Mouse (Mus musculus): ENCODE measurements around the gene Thrb. TPM values are rescaled to one million over a fixed set of nuclear protein-coding genes. Genes with fewer than 3 reads are reported as not detected.
"Not testable (repeated sequence)": the region's sequence is repeated elsewhere in the genome, so short reads cannot be mapped to it uniquely, and the experiment has no call there.

Gene Thrb
- polyA plus RNA-seq, 1 experiment from 2014 or later = 3.0 TPM

DNA sequence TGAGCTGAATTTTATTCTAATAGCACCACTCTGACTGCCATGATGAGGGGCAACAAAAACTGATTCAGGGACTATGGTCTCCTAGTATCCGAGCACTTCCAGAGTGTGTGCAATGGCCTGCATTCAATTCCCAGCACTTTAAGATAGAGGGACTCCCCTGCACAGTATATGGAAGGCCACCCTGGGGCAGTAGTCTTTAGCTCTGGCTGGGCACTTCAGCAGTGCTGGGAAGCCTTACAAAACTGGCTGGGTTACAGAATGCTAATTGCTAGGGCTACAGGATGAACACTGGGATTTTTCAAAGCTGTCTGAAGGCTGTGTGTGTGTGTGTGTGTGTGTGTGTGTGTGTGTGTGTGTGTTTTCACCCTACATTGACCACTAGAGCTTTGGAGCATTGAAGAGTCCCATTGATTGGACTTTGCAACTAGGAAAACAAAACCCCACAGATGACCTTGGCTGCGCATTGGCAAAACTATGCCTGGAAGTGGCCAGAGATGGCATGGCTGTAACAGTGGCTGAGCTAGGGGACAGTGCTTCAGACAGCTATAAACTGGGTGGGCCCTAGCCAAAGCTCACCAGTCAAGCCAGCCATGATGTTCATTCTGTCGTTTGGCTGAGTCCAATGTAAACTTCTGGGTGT is 257.2 kb downstream of the Thrb start:
- Histone ChIP-seq H3K27me3 (replicated peaks; ENCODE audit: control insufficient read depth, insufficient read depth, low read length) (no peaks in the 10 kb centered on the region), H3K4me2 (ENCODE audit: low read length) (no peak overlapping the region), H3K36me3 (ENCODE audit: control insufficient read depth, insufficient read depth, low read length) (no peaks in the 10 kb centered on the region), H3K9me3 (ENCODE audit: control insufficient read depth, low read length) (no peaks in the 10 kb centered on the region), H3K4me3 (ENCODE audit: low read length) (no peak overlapping the region), H3K27ac (ENCODE audit: low read depth, low read length) (no peak overlapping the region), H3K4me1 (ENCODE audit: control insufficient read depth, insufficient read depth, low read depth, low read length) (no peaks in the 10 kb centered on the region), H3K9ac (ENCODE audit: low read depth, low read length) (no peak overlapping the region)
- 84% methylated on average over 3 of the region's 3 CpGs for WGBS
- ATAC-seq = peak; percentile 66

DNA sequence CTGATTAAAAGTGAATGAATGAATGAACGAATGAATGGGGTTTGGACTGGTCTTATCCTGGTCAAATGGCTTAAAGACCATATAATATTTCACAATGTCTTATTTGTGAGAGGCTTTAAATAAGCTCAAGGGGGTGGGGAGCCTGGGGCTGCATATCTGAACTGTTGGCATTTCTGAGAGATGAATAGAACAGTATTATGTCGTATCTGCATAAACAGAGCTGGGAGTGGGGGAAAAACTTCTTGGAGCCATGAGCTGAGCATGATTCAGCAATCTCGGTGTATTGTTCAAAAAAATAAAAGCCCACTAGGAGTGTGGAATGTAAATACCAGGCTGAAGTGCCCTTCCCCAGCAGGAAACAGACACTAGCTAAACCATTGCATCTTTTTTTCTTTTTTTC is 257.8 kb downstream of the Thrb start:
- Histone ChIP-seq H3K27ac (ENCODE audit: low read depth, low read length) (no peak overlapping the region), H3K27me3 (replicated peaks; ENCODE audit: control insufficient read depth, insufficient read depth, low read length) (no peaks in the 10 kb centered on the region), H3K4me1 (ENCODE audit: control insufficient read depth, insufficient read depth, low read depth, low read length) (no peaks in the 10 kb centered on the region), H3K4me3 (ENCODE audit: low read length) (no peak overlapping the region), H3K9ac (ENCODE audit: low read depth, low read length) (no peak overlapping the region), H3K36me3 (ENCODE audit: control insufficient read depth, insufficient read depth, low read length) (no peaks in the 10 kb centered on the region), H3K4me2 (ENCODE audit: low read length) (no peak overlapping the region), H3K9me3 (ENCODE audit: control insufficient read depth, low read length) (no peaks in the 10 kb centered on the region)
- WGBS = 33% methylated on average over 3 of the region's 3 CpGs
- ATAC-seq = 0 out of 2 replicates have a peak, but pooled peaks have one; percentile 43

- Histone ChIP-seq H3K9ac (ENCODE audit: low read depth, low read length) (no peak overlapping the region), H3K27me3 (replicated peaks; ENCODE audit: control insufficient read depth, insufficient read depth, low read length) (no peaks in the 10 kb centered on the region), H3K9me3 (ENCODE audit: control insufficient read depth, low read length) (no peaks in the 10 kb centered on the region), H3K4me1 (ENCODE audit: control insufficient read depth, insufficient read depth, low read depth, low read length) (no peaks in the 10 kb centered on the region), H3K27ac (ENCODE audit: low read depth, low read length) (no peak overlapping the region), H3K4me3 (ENCODE audit: low read length) (no peak overlapping the region), H3K4me2 (ENCODE audit: low read length) (no peak overlapping the region), H3K36me3 (ENCODE audit: control insufficient read depth, insufficient read depth, low read length) (no peaks in the 10 kb centered on the region)
- 74% methylated on average over 8 of the region's 8 CpGs for WGBS
- ATAC-seq = no peak
Observed at GRCm38 (mm10) chr14:17922807-17923704, 263.0 kb downstream of the Thrb start.

DNA sequence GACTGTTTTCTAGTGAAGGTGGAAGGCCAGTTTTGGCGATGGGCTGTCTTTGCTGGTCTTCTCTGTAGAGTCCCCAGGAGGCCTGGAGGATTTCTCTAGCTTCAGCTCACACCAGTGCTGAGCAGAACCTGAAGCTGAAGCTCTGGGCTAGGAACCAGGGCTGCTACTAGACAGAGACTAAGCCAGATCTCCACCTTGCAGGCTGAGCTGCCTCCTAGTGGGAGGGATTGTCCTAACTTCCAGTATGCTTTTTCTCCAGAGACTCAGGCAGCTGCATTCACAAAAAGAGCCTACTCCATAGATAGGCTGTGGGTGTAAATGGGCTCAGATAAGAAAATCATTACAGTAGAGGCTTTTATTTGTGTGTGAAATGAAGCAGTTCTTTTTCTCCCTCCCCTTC is 267.4 kb downstream of the Thrb start:
- H3K9me3 ChIP-seq (ENCODE audit: control insufficient read depth, low read length) = no peaks in the 10 kb centered on the region
- ATAC-seq = peak; percentile 75
- H3K9ac ChIP-seq (ENCODE audit: low read depth, low read length) = no peak overlapping the region
- no peak overlapping the region for H3K4me3 ChIP-seq (ENCODE audit: low read length)
- no peaks in the 10 kb centered on the region for H3K27me3 ChIP-seq (replicated peaks; ENCODE audit: control insufficient read depth, insufficient read depth, low read length)
- H3K4me2 ChIP-seq (ENCODE audit: low read length) = no peak overlapping the region
- H3K36me3 ChIP-seq (ENCODE audit: control insufficient read depth, insufficient read depth, low read length) = no peaks in the 10 kb centered on the region
- 21% methylated on average over 1 of the region's 1 CpGs for WGBS
- no peaks in the 10 kb centered on the region for H3K4me1 ChIP-seq (ENCODE audit: control insufficient read depth, insufficient read depth, low read depth, low read length)
- H3K27ac ChIP-seq (ENCODE audit: low read depth, low read length) = no peak overlapping the region

DNA sequence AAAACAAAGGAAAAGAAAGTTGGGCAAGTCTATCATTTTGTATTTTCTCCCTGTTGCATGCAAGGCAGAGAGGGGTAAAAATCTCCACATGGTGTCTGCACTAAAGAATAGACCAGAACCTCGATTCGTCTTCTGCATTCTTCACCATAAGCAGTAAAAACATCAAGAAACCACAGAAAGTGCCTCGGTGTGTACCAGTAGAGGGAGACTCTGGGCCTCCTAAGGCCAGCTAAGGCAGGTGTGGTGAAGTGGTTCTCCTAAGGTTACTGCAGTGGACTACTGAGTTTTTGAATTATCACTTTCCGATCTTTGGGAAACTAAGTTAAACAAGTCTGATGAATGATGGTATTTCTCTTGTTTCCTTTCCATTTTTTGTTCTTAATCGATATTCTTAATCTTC is 269.5 kb downstream of the Thrb start:
- Histone ChIP-seq H3K4me1 (ENCODE audit: control insufficient read depth, insufficient read depth, low read depth, low read length) (no peaks in the 10 kb centered on the region), H3K27me3 (replicated peaks; ENCODE audit: control insufficient read depth, insufficient read depth, low read length) (no peaks in the 10 kb centered on the region), H3K36me3 (ENCODE audit: control insufficient read depth, insufficient read depth, low read length) (no peaks in the 10 kb centered on the region), H3K4me2 (ENCODE audit: low read length) (no peak overlapping the region), H3K9me3 (ENCODE audit: control insufficient read depth, low read length) (no peaks in the 10 kb centered on the region), H3K4me3 (ENCODE audit: low read length) (no peak overlapping the region), H3K9ac (ENCODE audit: low read depth, low read length) (no peak overlapping the region), H3K27ac (ENCODE audit: low read depth, low read length) (no peak overlapping the region)
- ATAC-seq = no peak
- WGBS = 77% methylated on average over 5 of the region's 5 CpGs

DNA sequence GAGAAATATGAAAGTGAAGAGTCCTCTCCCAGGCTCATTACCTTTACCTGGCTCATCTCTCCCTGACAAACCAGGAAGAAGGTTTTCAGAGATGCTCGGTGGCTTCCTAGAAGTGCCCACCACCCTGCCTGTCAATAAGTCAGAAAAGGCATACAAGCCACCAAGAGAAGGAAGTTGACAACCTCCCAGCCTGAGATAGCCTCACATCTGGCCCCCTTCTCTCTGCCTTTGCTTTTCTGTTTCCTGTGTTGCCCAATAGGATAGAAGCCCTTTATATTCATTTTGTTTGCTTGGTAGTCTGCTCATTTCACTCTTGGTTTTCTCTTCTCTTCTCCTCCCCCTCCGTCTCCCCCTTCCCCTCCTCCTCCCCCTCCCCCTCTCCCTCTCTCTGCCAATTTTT is 273.4 kb downstream of the Thrb start:
- Histone ChIP-seq H3K4me3 (ENCODE audit: low read length) (no peak overlapping the region), H3K27me3 (replicated peaks; ENCODE audit: control insufficient read depth, insufficient read depth, low read length) (no peaks in the 10 kb centered on the region), H3K4me2 (ENCODE audit: low read length) (no peak overlapping the region), H3K9me3 (ENCODE audit: control insufficient read depth, low read length) (no peaks in the 10 kb centered on the region), H3K27ac (ENCODE audit: low read depth, low read length) (no peak overlapping the region), H3K9ac (ENCODE audit: low read depth, low read length) (no peak overlapping the region), H3K36me3 (ENCODE audit: control insufficient read depth, insufficient read depth, low read length) (no peaks in the 10 kb centered on the region), H3K4me1 (ENCODE audit: control insufficient read depth, insufficient read depth, low read depth, low read length) (no peaks in the 10 kb centered on the region)
- no peak for ATAC-seq
- 89% methylated on average over 2 of the region's 2 CpGs for WGBS

GRCm38 (mm10) chr14:17934779-17935178 is 274.7 kb downstream of the Thrb start:
- WGBS = 88% methylated on average over 4 of the region's 4 CpGs
- H3K9me3 ChIP-seq (ENCODE audit: control insufficient read depth, low read length); H3K4me1 ChIP-seq (ENCODE audit: control insufficient read depth, insufficient read depth, low read depth, low read length); H3K36me3 ChIP-seq (ENCODE audit: control insufficient read depth, insufficient read depth, low read length); H3K4me3 ChIP-seq (ENCODE audit: low read length); H3K4me2 ChIP-seq (ENCODE audit: low read length); H3K27ac ChIP-seq (ENCODE audit: low read depth, low read length); H3K27me3 ChIP-seq (replicated peaks; ENCODE audit: control insufficient read depth, insufficient read depth, low read length); H3K9ac ChIP-seq (ENCODE audit: low read depth, low read length); ATAC-seq: not testable (repeated sequence)

- Histone ChIP-seq H3K9ac (ENCODE audit: low read depth, low read length) (no peak overlapping the region), H3K27me3 (replicated peaks; ENCODE audit: control insufficient read depth, insufficient read depth, low read length) (no peaks in the 10 kb centered on the region), H3K27ac (ENCODE audit: low read depth, low read length) (no peak overlapping the region), H3K4me3 (ENCODE audit: low read length) (no peak overlapping the region), H3K9me3 (ENCODE audit: control insufficient read depth, low read length) (no peaks in the 10 kb centered on the region), H3K4me1 (ENCODE audit: control insufficient read depth, insufficient read depth, low read depth, low read length) (no peaks in the 10 kb centered on the region), H3K4me2 (ENCODE audit: low read length) (no peak overlapping the region), H3K36me3 (ENCODE audit: control insufficient read depth, insufficient read depth, low read length) (no peaks in the 10 kb centered on the region)
- WGBS = 80% methylated on average over 2 of the region's 2 CpGs
- no peak for ATAC-seq
Observed at GRCm38 (mm10) chr14:17954038-17954437, 294.0 kb downstream of the Thrb start.

- Histone ChIP-seq H3K36me3 (ENCODE audit: control insufficient read depth, insufficient read depth, low read length) (no peaks in the 10 kb centered on the region), H3K9me3 (ENCODE audit: control insufficient read depth, low read length) (no peaks in the 10 kb centered on the region), H3K27me3 (replicated peaks; ENCODE audit: control insufficient read depth, insufficient read depth, low read length) (no peaks in the 10 kb centered on the region), H3K4me1 (ENCODE audit: control insufficient read depth, insufficient read depth, low read depth, low read length) (no peaks in the 10 kb centered on the region), H3K9ac (ENCODE audit: low read depth, low read length) (no peak overlapping the region), H3K4me3 (ENCODE audit: low read length) (no peak overlapping the region), H3K4me2 (ENCODE audit: low read length) (no peak overlapping the region), H3K27ac (ENCODE audit: low read depth, low read length) (no peak overlapping the region)
- WGBS = 44% methylated on average over 2 of the region's 2 CpGs
- no peak for ATAC-seq
Observed at GRCm38 (mm10) chr14:17959901-17960300, 299.8 kb downstream of the Thrb start.
